Mouse (Mus musculus): ENCODE data around the gene Slc35b2. TPM values are rescaled to one million over a fixed set of nuclear protein-coding genes. Genes with fewer than 3 reads are reported as not detected.
A peak's percentile ranks its signal among the peaks of the same experiment; 100 is the strongest.

The Slc35b2 gene
- total RNA-seq (2022): 10 to 100 TPM; 17.2 to 22.9 (median 19.8) TPM

GRCm38 (mm10) chr17:45563655-45564530 lies at the start of gene Slc35b2:
Slc35b2 (plus strand) TSS chr17:45563874.
- peak; percentile 86 to 88 for DNase-seq (ENCODE audit: low spot score in 2 of 2)

- DNase-seq (ENCODE audit: low spot score in 2 of 2): no peak
Measured at GRCm38 (mm10) chr17:45515204-45515726, 48.4 kb upstream of the Slc35b2 start.

- no peak for DNase-seq (ENCODE audit: low spot score in 2 of 2)
Measured at GRCm38 (mm10) chr17:45515806-45516205, 47.9 kb upstream of the Slc35b2 start.

- peak; percentile 43 to 44 for DNase-seq (ENCODE audit: low spot score in 2 of 2)
Measured at GRCm38 (mm10) chr17:45516488-45516887, 47.2 kb upstream of the Slc35b2 start.

- no peak for DNase-seq (ENCODE audit: low spot score in 2 of 2)
Measured at GRCm38 (mm10) chr17:45517135-45517534, 46.5 kb upstream of the Slc35b2 start.

GRCm38 (mm10) chr17:45517549-45518215 lies 46.0 kb upstream of the Slc35b2 start:
- DNase-seq (ENCODE audit: low spot score in 2 of 2): no peak

- DNase-seq (ENCODE audit: low spot score in 2 of 2): no peak
Measured at GRCm38 (mm10) chr17:45518766-45519475, 44.8 kb upstream of the Slc35b2 start.

- DNase-seq (ENCODE audit: low spot score in 2 of 2): no peak
Measured at GRCm38 (mm10) chr17:45520136-45520535, 43.5 kb upstream of the Slc35b2 start.

GRCm38 (mm10) chr17:45523263-45523662 lies 40.4 kb upstream of the Slc35b2 start, which contains the start of gene Tcte1:
Tcte1 (plus strand) TSS chr17:45523434.
- no peak for DNase-seq (ENCODE audit: low spot score in 2 of 2)

- DNase-seq (ENCODE audit: low spot score in 2 of 2): no peak
Measured at GRCm38 (mm10) chr17:45524961-45525360, 38.7 kb upstream of the Slc35b2 start.

- no peak for DNase-seq (ENCODE audit: low spot score in 2 of 2)
Measured at GRCm38 (mm10) chr17:45526571-45526970, 37.1 kb upstream of the Slc35b2 start.

GRCm38 (mm10) chr17:45530346-45530782 lies 33.3 kb upstream of the Slc35b2 start:
- no peak for DNase-seq (ENCODE audit: low spot score in 2 of 2)

- DNase-seq (ENCODE audit: low spot score in 2 of 2): no peak
Measured at GRCm38 (mm10) chr17:45532896-45533295, 30.8 kb upstream of the Slc35b2 start.

- DNase-seq (ENCODE audit: low spot score in 2 of 2): no peak
Measured at GRCm38 (mm10) chr17:45536264-45536663, 27.4 kb upstream of the Slc35b2 start.

- no peak for DNase-seq (ENCODE audit: low spot score in 2 of 2)
Measured at GRCm38 (mm10) chr17:45538394-45538793, 25.3 kb upstream of the Slc35b2 start.

GRCm38 (mm10) chr17:45539664-45540063 lies 24.0 kb upstream of the Slc35b2 start:
- DNase-seq (ENCODE audit: low spot score in 2 of 2): no peak

GRCm38 (mm10) chr17:45542129-45542528 lies 21.5 kb upstream of the Slc35b2 start:
- no peak for DNase-seq (ENCODE audit: low spot score in 2 of 2)

- no peak for DNase-seq (ENCODE audit: low spot score in 2 of 2)
Measured at GRCm38 (mm10) chr17:45542705-45543104, 21.0 kb upstream of the Slc35b2 start.

GRCm38 (mm10) chr17:45543115-45543514 lies 20.6 kb upstream of the Slc35b2 start:
- DNase-seq (ENCODE audit: low spot score in 2 of 2): no peak

- DNase-seq (ENCODE audit: low spot score in 2 of 2): no peak
Measured at GRCm38 (mm10) chr17:45544001-45544872, 19.4 kb upstream of the Slc35b2 start.

All from gastrocnemius, adult 8-10 months (tissue).